Mouse (Mus musculus) testis, adult 2 months (tissue): ENCODE data around the gene Cd63.

Experiments
- CTCF ChIP-seq: fragments of 200-500 bp; IDR thresholded peaks from 2 replicates; pipeline ENCODE4 v1.5.1; 2012; ENCODE audit warnings: low read depth, mild to moderate bottlenecking, inconsistent platforms, low read length, moderate library complexity; ENCODE audit not compliant: control insufficient read depth, insufficient read depth, insufficient replicate concordance
- POLR2A ChIP-seq: fragments of 200-500 bp; IDR thresholded peaks from 2 replicates; pipeline ENCODE4 v1.6.1; 2012; ENCODE audit warnings: low read depth, mild to moderate bottlenecking, inconsistent platforms, low read length, moderate library complexity; ENCODE audit not compliant: control insufficient read depth

DNA sequence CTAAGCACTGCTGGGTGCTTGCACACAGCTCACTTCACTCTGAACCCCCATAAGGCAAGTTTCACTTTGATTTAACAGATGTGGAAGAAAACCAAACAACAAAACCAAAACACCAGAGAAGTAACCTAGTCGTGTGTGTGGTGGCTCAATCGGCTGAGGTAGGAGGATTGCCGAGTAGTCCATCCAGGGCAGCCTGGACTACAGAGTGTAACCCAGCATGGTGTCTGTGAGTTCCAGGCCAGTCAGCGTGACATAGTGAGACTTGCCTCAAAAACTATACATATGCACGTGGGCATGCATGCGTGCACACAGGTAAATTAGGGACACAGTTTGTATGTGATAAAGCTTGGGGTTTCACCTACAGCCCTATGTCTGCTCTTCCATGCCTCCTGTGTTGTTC is 16.6 kb downstream of the Cd63 start:
- TF ChIP-seq POLR2A (no peak), CTCF (no peak)
